Mouse (Mus musculus): ENCODE results near the gene Fgf9. TPM values are rescaled to one million over a fixed set of nuclear protein-coding genes. Genes with fewer than 3 reads are reported as not detected.
A peak's percentile ranks its signal among the peaks of the same experiment; 100 is the strongest.

The Fgf9 gene
- polyA plus RNA-seq, 1 experiment from 2014 or later: 6.5 TPM

DNA sequence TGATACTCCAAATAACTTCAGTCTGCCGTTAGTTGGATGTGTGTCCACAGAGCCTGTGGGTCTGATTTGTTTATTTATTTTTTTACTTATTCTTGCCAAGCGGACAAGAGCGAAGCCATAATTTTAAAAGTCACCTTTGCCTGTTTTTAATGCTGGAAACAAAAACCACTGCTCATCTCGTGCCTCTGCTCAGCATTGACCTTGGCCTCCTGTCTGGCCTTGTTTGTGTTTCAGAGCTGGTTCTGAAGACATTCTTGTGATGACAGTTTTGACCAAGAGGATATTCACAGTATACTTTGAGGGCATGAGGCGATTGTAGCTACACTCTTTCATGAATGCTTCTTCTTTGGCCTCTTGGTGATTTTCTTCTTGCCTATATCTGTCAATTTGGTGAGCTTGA is 35.2 kb downstream of the Fgf9 start:
- no peak overlapping the region for H3K4me3 ChIP-seq
- DNase-seq (ENCODE audit: low spot score): no peak
- no peaks in the 10 kb centered on the region for H3K27me3 ChIP-seq (ENCODE audit: low read depth, poor library complexity, severe bottlenecking)
- 92% methylated on average over 5 of the region's 5 CpGs for WGBS
- H3K27ac ChIP-seq: no peak overlapping the region
- H3K4me1 ChIP-seq: no peaks in the 10 kb centered on the region
- no peaks in the 10 kb centered on the region for H3K9me3 ChIP-seq (replicated peaks)
- no peaks in the 10 kb centered on the region for H3K36me3 ChIP-seq

DNA sequence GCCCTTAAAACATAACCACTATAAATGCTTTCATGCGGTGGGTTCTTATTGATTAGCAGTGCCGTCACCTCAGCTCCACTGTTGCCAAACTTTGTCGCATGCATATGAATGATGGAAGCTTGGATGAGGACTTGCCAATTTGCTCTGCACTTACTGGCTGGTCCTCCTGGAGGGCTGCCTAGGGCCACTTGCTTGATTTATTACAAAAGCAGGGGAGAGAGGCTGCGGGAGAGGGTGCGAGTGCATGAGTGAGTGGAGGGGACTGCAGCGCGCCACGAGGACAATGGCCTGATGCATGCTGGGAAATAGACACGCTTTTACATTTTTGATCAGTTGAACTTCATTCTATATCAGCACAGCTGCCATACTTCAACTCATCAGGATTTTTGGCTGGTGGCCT is 39.3 kb downstream of the Fgf9 start:
- Histone ChIP-seq H3K27ac (no peak overlapping the region), H3K4me1 (no peaks in the 10 kb centered on the region), H3K36me3 (no peaks in the 10 kb centered on the region), H3K27me3 (ENCODE audit: low read depth, poor library complexity, severe bottlenecking) (no peaks in the 10 kb centered on the region), H3K4me3 (no peak overlapping the region), H3K9me3 (replicated peaks) (no peaks in the 10 kb centered on the region)
- DNase-seq (ENCODE audit: low spot score): no peak
- WGBS: 89% methylated on average over 9 of the region's 9 CpGs

DNA sequence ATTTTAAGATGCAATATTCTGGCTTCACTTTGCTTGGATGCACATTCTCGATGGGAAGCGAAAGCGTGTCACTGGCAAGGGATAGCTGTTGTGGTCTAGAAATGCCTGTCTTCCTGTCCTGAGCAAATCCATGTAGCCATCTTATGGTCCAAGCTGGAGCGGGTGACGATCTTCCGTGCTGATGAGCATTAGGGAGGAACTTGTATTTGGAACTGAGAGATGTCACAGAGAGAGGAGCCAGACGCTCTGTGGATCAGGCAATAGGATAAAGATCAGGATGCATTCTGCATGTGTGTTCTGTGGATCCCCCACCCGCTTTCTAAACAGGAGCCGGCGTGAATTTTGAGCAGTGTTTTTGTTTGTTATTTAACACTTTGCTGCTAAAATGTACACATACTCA is 41.2 kb downstream of the Fgf9 start:
- Histone ChIP-seq H3K36me3 (no peaks in the 10 kb centered on the region), H3K27me3 (ENCODE audit: low read depth, poor library complexity, severe bottlenecking) (no peaks in the 10 kb centered on the region), H3K4me3 (no peak overlapping the region), H3K27ac (no peak overlapping the region), H3K4me1 (no peaks in the 10 kb centered on the region), H3K9me3 (replicated peaks) (no peaks in the 10 kb centered on the region)
- 92% methylated on average over 10 of the region's 10 CpGs for WGBS
- no peak for DNase-seq (ENCODE audit: low spot score)

DNA sequence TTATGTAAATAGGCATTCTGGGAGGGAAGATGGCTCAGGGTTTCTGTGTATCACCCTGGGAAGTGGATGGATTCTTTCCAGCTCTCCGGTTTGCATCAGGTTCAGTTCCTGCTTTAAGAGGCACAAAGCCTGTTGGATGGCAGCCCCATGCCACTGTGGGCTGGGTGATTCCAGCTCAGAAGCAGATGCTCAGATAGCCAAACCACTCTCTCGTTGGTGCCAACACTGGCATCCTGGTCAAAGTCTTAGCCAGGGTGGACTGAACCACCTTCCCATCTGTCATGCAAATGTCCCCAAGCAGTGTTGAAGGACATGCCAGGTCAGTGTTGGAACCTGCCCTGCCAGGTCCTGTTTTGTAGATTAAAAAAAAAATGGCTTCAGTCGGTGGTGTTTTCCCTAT is 42.0 kb downstream of the Fgf9 start:
- no peaks in the 10 kb centered on the region for H3K9me3 ChIP-seq (replicated peaks)
- H3K27ac ChIP-seq: no peak overlapping the region
- no peak overlapping the region for H3K4me3 ChIP-seq
- no peaks in the 10 kb centered on the region for H3K27me3 ChIP-seq (ENCODE audit: low read depth, poor library complexity, severe bottlenecking)
- H3K36me3 ChIP-seq: no peaks in the 10 kb centered on the region
- H3K4me1 ChIP-seq: no peaks in the 10 kb centered on the region
- 75% methylated on average over 3 of the region's 3 CpGs for WGBS
- no peak for DNase-seq (ENCODE audit: low spot score)

DNA sequence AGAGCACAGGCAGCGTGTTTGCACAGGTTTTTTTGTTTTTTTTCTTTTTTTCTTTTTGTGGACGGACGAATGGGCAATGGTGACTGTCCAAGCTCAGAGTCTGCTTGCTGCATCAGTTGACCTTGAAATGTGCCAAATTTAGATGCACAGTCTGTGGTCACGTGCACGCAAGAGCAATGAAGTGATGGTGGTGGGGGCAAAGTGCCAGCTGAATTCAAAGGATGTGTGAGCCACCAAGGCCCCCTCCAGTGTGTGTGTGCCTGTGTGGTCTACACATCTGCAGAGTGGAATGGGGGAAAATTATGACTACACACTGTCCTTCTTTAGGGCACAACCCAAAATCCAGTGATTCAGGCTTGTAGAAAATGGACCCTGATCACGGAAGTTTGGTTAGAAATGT is 42.8 kb downstream of the Fgf9 start:
- 65% methylated on average over 6 of the region's 6 CpGs for WGBS

DNA sequence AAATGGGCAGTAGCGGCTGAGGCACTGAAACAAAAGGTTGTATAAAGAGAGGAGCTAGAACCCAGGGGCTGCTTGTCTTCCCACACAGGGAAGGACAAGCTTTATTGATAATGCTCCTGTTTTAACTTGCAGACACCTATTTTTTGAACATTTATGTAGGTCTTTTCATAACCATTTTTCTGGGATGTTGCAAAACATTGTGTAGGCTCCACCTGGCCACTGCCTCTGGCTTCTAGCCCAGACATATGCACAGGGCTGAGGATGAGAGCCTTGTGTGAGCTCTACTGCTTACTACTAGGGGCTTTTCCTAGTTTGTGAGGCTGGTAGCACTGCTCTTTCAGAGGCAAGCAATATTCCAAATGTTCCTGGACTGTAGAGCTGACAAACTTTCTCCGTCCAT is 43.8 kb downstream of the Fgf9 start:
- no peaks in the 10 kb centered on the region for H3K27me3 ChIP-seq (ENCODE audit: low read depth, poor library complexity, severe bottlenecking)
- H3K4me3 ChIP-seq: no peak overlapping the region
- DNase-seq (ENCODE audit: low spot score): no peak
- H3K4me1 ChIP-seq: no peaks in the 10 kb centered on the region
- no peaks in the 10 kb centered on the region for H3K36me3 ChIP-seq
- H3K27ac ChIP-seq: no peak overlapping the region
- H3K9me3 ChIP-seq (replicated peaks): no peaks in the 10 kb centered on the region
- 86% methylated on average over 2 of the region's 2 CpGs for WGBS

More for the DNA sequence above, 42.8 kb downstream of the Fgf9 start:
- Histone ChIP-seq H3K27ac (no peak overlapping the region), H3K36me3 (no peaks in the 10 kb centered on the region), H3K27me3 (ENCODE audit: low read depth, poor library complexity, severe bottlenecking) (no peaks in the 10 kb centered on the region), H3K4me3 (no peak overlapping the region), H3K4me1 (no peaks in the 10 kb centered on the region), H3K9me3 (replicated peaks) (no peaks in the 10 kb centered on the region)
- DNase-seq (ENCODE audit: low spot score): no peak

DNA sequence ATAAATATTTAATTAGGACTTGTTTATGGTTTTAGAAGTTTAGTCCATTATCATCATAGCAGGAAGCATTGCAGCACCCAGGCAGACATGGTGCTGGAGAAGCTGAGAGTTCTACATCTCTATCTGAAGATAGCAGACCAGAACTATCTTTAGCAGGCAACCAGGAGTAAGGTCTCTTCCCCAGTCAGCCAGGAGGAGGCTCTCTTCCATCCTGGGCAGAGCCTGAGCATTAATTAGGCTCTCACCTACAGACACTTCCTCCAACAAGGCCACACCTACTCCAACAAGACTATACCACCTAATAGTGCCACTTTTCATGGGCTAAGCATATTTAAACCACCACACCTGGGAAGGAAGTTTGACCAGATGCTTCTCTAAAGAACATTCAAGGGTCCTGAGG is 54.3 kb downstream of the Fgf9 start:
- Histone ChIP-seq H3K36me3 (no peaks in the 10 kb centered on the region), H3K4me1 (no peaks in the 10 kb centered on the region), H3K27ac (no peak overlapping the region), H3K9me3 (replicated peaks) (no peaks in the 10 kb centered on the region), H3K27me3 (ENCODE audit: low read depth, poor library complexity, severe bottlenecking) (no peaks in the 10 kb centered on the region), H3K4me3 (no peak overlapping the region)
- no peak for DNase-seq (ENCODE audit: low spot score)

DNA sequence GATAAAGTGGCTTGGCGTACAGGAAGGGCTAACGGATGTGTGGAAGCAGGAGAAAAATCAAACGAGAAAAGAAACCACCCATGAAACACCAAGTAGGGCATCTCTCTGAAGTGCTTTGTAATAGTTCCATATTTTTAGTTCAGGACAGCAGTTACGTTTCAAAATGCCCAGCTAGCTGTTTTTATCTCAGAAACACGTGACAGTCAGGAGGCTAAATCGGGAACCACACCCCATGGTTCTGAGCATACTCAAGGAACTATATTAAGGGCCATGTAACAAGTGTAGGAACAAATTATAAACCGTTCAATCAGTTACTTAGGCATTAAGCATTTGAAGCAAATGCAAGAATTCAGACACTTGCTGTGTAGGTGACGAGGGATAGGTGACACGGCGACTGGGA is 56.2 kb downstream of the Fgf9 start:
- H3K36me3 ChIP-seq: no peaks in the 10 kb centered on the region
- DNase-seq (ENCODE audit: low spot score): no peak
- H3K27ac ChIP-seq: no peak overlapping the region
- no peak overlapping the region for H3K4me3 ChIP-seq
- H3K9me3 ChIP-seq (replicated peaks): no peaks in the 10 kb centered on the region
- no peaks in the 10 kb centered on the region for H3K27me3 ChIP-seq (ENCODE audit: low read depth, poor library complexity, severe bottlenecking)
- H3K4me1 ChIP-seq: no peaks in the 10 kb centered on the region
- WGBS: 91% methylated on average over 10 of the region's 10 CpGs

DNA sequence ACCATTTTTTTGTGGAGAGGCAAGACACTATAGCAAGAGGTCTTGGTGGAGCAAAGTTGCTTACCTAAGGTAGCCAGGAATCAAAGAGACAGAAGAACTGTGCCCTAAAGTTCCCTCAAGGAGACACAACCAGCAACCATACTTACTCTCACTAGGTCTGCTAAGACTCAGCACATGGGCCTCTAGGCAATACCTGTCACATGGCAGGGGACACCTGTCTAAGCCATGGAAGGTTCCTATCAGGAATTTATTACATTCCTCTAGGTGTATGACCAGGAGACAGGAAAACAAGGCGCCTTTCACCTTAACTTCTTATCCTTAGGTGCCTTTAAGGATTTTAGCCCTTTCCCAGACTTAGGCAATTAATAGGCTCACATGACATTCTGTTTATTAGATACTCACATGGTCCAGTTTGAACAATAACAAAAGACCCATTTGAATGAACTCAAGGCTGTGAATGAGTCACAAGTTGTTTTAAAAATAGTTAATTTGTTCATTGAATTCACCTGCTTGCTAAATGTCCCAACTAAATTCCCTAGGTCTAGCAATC is 69.2 kb downstream of the Fgf9 start:
- H3K4me3 ChIP-seq: no peak overlapping the region
- H3K4me1 ChIP-seq: no peaks in the 10 kb centered on the region
- 79% methylated on average over 1 of the region's 1 CpGs for WGBS
- no peak overlapping the region for H3K27ac ChIP-seq
- no peaks in the 10 kb centered on the region for H3K9me3 ChIP-seq (replicated peaks)
- no peak for DNase-seq (ENCODE audit: low spot score)
- H3K27me3 ChIP-seq (ENCODE audit: low read depth, poor library complexity, severe bottlenecking): no peaks in the 10 kb centered on the region
- H3K36me3 ChIP-seq: no peaks in the 10 kb centered on the region

DNA sequence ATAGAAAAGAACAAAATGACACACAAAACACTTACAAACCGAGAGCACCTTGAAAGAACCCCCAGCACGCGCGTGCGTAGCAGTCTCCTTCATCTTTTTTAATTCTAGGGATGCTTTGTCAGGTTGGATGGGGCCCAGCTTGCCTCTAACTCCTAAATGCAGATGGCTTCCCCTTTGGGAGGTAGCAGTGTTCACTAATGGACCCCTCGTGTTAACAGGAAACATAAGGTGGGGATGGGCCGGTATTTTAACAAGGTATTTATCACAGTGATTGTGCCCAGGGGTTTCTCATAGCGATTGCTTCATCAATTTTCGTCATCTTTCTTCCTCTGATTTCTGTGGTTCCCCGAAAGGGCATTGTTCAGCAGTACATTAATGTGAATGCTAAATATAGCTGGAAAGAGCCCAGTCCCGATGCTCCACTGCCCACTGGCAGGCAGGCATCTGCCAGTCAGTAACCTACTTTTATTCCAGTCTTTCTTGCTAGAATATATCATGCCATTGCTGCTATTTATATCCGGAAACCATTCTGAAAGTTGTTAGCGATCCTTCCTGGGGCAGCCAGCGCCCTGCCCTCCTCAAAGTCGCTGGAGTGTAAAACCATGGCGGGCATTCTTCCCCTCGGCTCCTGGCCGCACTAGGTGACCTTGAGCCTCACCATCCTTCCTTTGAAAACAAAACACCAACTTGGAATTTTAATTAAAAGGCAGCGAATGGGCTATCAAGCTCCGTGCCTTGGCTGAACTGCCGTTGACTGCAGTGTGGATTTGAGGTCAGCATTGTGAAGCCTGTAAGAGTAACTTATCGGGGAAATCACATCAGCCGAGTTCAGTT is 79.5 kb downstream of the Fgf9 start:
- Histone ChIP-seq H3K4me1 (peaks cover 45% of the 10 kb centered on the region), H3K36me3 (no peaks in the 10 kb centered on the region), H3K4me3 (no peak overlapping the region), H3K27ac (no peak overlapping the region), H3K27me3 (ENCODE audit: low read depth, poor library complexity, severe bottlenecking) (no peaks in the 10 kb centered on the region), H3K9me3 (replicated peaks) (no peaks in the 10 kb centered on the region)
- 77% methylated on average over 23 of the region's 23 CpGs for WGBS
- DNase-seq (ENCODE audit: low spot score): peak; percentile 35

DNA sequence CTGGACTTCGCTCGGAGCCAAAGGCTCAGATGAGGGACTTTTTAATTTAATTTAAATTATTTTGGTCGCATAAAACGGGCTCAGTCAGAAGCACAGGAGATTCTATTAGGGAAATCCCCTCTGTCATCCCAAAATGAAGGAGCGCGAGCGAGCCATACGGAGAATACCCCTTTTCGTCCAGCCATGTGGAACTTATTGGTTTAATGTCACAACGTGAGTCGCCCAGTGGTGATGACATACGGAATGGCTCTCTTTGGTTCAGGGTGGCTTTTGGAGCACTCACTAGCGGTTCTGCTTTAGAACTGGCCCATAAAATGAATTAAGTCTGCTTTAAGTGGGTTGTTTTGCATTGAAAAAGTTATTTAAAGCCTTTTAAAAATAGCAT is 80.1 kb downstream of the Fgf9 start:
- Histone ChIP-seq H3K4me3 (no peak overlapping the region), H3K27me3 (ENCODE audit: low read depth, poor library complexity, severe bottlenecking) (no peaks in the 10 kb centered on the region), H3K4me1 (peaks cover 45% of the 10 kb centered on the region), H3K27ac (no peak overlapping the region), H3K36me3 (no peaks in the 10 kb centered on the region), H3K9me3 (replicated peaks) (no peaks in the 10 kb centered on the region)
- peak; percentile 33 for DNase-seq (ENCODE audit: low spot score)
- WGBS: 73% methylated on average over 13 of the region's 13 CpGs

DNA sequence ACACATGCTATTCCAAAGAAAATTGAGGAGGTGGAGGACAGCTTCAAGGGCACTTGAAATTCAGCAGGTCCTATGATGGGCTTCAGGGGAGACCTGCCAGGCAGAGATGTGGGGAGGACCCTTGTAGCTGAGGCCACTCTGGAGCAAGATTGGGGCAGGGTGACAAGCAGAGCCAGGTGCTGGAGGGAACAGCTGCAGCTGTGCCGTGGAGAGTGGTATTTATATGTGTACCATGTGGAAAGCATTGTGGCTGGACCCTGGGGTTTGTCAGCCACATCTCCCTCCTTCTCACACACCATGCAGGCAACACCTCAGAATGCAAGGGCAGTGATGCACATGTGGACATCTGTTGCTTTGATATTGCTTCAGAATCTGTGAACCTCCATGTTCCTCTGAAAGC is 81.8 kb downstream of the Fgf9 start:
- 23% methylated on average over 1 of the region's 1 CpGs for WGBS
- H3K4me1 ChIP-seq: peaks cover 45% of the 10 kb centered on the region
- peak; percentile 66 for DNase-seq (ENCODE audit: low spot score)
- H3K27ac ChIP-seq: peak overlapping the region; percentile 48
- H3K9me3 ChIP-seq (replicated peaks): no peaks in the 10 kb centered on the region
- no peaks in the 10 kb centered on the region for H3K27me3 ChIP-seq (ENCODE audit: low read depth, poor library complexity, severe bottlenecking)
- no peak overlapping the region for H3K4me3 ChIP-seq
- H3K36me3 ChIP-seq: no peaks in the 10 kb centered on the region

DNA sequence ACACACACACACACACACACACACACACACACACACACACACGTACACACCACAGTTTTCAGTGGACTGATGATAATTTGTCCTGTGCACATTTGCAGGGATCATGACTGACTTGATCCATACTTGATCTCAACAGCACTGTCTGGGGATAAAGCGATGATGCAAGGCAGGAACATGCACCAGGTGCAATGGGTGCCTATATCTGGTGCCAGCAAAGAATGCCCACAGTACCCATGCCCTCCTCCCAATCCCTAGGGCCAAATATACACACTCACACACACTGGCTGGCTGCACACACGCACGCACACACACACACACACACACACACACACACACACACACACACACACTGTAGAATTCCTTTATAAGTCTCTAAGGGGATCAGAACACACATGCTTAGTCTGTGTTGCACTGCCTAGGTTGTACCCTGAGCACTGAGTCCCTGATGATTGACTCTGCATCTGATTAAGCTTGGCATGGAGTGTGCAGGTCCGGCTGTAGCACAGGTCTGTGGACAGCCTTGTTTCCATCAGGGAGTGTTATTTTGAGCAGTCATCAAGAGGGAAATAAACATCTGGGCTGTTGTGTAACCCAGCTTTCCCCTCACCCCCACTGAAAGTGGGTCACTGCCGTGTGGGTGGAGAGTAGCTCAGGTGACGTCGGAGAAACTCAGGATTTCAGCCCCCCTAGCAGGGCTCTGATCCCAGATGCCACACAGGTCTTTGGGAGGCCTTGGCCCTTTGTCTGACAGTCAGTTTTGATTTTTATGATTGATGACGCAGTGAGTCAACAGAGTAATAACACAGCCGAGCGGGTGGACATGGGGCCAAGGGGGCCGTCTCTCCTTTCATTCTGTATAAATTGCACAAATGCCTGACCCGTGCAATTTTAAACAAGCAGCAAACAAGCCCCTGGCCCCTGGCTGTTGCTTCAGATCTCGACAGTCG is 83.4 kb downstream of the Fgf9 start:
- Histone ChIP-seq H3K36me3 (no peaks in the 10 kb centered on the region), H3K27me3 (ENCODE audit: low read depth, poor library complexity, severe bottlenecking) (no peaks in the 10 kb centered on the region), H3K9me3 (replicated peaks) (no peaks in the 10 kb centered on the region), H3K4me1 (peaks cover 45% of the 10 kb centered on the region), H3K27ac (peak overlapping the region; percentile 48; the same call in 1 of the 2 replicates), H3K4me3 (no peak overlapping the region)
- DNase-seq (ENCODE audit: low spot score): peak; percentile 36
- 53% methylated on average over 15 of the region's 15 CpGs for WGBS
